Mouse (Mus musculus) embryo, embryonic 10 days (tissue): ENCODE measurements at regions not wholly inside any gene's neighbourhood (a gene's known extent, or its start where the extent isn't known, plus 50 kb on each side); places are given as distances from the start of the nearest gene placed in this dataset.
"Not testable (repeated sequence)": the region's sequence is repeated elsewhere in the genome, so short reads cannot be mapped to it uniquely, and the experiment has no call there.

Source experiments
- DNase-seq: peaks from one replicate; pipeline ENCODE4 v3.0.0-alpha.2; 2015; ENCODE audit warnings: low spot score

DNA sequence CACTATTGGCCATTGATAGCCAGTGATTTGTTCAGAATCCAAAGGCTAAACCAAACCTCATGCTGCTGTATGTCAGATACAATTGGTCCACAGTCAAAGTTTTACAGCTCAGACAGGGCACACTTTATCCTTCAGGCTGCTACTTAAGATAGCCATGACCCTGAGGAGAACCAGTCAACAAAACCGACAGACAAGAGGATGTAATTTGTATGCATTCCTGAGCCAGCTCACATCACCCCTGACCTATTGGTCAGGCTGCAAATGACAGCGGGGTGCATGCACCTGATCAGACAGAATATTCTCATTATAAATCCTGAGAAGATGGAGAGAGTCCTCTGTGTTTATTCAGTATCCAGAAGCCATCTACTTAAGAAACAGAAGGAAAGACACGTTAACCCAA is 315.5 kb upstream of the Pou3f2 start:
- DNase-seq = peak; percentile 47

DNA sequence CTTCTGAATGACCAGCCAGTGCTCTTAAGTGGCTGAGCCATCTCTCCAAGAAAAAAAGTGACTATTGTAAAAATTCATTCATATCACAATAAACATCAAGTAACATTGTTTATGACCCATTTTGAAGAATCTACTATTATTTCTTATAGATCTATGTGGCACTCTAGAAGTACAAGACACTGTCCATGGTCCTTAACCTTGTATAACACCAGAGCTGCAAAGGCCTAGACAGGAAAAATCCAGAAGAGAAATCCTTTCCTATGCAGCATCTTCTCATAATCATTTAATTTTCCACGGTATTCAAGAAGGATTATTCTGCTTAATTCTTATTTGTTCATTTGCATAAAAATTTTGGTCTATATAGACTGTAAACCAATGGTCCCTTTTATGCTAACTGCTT is 304.7 kb upstream of the Pou3f2 start:
- peak; percentile 48 for DNase-seq

DNA sequence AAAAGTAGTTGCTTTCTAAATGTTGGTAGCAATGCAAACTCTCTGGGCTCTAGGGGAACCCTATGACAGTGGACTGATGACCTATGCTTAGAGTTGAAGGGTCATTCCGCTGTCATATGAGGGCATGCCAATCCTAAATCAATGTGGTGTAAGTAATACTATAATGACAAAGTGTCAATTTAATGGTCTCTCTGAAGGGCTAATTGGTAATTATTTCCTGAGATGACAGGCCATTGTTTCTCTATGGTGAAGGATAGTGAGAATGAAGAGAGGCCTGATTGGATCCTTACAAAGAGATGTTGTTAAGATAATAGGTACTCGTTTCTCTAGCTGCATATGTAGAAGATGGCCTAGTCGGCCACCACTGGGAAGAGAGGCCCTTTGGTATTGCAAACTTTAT is 299.7 kb upstream of the Pou3f2 start:
- no peak for DNase-seq

DNA sequence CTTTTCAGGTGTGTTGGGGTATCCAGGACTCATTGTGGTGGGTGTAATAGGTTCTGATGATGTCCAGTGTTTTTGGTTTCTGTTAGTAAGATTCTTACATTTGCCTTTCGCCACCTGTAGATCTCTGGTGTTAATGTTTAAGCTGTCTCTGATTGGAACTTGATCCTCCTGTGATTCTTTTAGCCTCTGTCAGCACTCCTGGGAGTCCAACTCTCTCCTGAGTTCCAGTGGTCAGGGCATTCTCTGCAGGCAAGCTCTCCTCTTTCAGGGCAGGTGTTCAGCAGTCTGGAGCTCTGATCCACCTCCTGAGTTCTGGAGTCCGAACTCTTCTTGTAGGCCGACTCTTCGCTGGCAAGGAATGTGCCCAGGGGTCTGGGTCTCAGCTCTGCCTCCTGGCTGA is 274.9 kb upstream of the Pou3f2 start:
- not testable (repeated sequence) for DNase-seq
